Mouse (Mus musculus) intestine, embryonic 16.5 days (tissue): ENCODE measurements around the gene Tnfsf10. TPM values are rescaled to one million over a fixed set of nuclear protein-coding genes. Genes with fewer than 3 reads are reported as not detected.

ENCODE experiments used
- ATAC-seq: fragments of 200-750 bp; cut with Nextera tagmentation; 2 replicates; pipeline ENCODE4 v1.8.0; 2017; ENCODE audit warnings: moderate TSS enrichment, moderate library complexity
- H3K27ac ChIP-seq: fragments of 300-500 bp; sonication (generic); 2 replicates; pipeline ENCODE4 v1.5.1; 2014; ENCODE audit warnings: mild to moderate bottlenecking, low read length
- H3K27me3 ChIP-seq: fragments of 300-500 bp; sonication (generic); replicated peaks from 2 replicates; pipeline ENCODE4 v1.6.1; 2014; ENCODE audit warnings: low read length, control low read depth, mixed read lengths; ENCODE audit not compliant: control insufficient read depth, insufficient read depth
- H3K36me3 ChIP-seq: fragments of 300-500 bp; sonication (generic); 2 replicates; pipeline ENCODE4 v1.6.1; 2014; ENCODE audit warnings: low read length, control low read depth; ENCODE audit not compliant: control insufficient read depth, insufficient read depth
- H3K4me1 ChIP-seq: fragments of 300-500 bp; sonication (generic); 2 replicates; pipeline ENCODE4 v1.6.1; 2014; ENCODE audit warnings: low read length, control low read depth, mixed read lengths; ENCODE audit not compliant: control insufficient read depth, insufficient read depth
- H3K4me2 ChIP-seq: fragments of 300-500 bp; sonication (generic); 2 replicates; pipeline ENCODE4 v1.6.1; 2014; ENCODE audit warnings: low read depth, low read length, control low read depth
- H3K4me3 ChIP-seq: fragments of 300-500 bp; sonication (generic); 2 replicates; pipeline ENCODE4 v1.5.1; 2014; ENCODE audit warnings: mild to moderate bottlenecking, low read length
- H3K9ac ChIP-seq: fragments of 300-500 bp; sonication (generic); 2 replicates; pipeline ENCODE4 v1.6.1; 2014; ENCODE audit warnings: low read depth, low read length
- H3K9me3 ChIP-seq: fragments of 300-500 bp; sonication (generic); 2 replicates; pipeline ENCODE4 v1.6.1; 2016; ENCODE audit warnings: low read length, control low read depth; ENCODE audit not compliant: control insufficient read depth
- WGBS: fragments of 180-500 bp; shearing (Covaris S2); extraction: QIAGEN DNeasy Blood & Tissue Kit; methylation state at CpG from one replicate; pipeline ENCODE4 v1.1.7; 2014; 5-methylcytosine and 5-hydroxymethylcytosine counted together
- polyA plus RNA-seq: library from polyadenylated mRNA; unstranded; fragments of >200 nt; fragmentation: Nextera tagmentation; extraction: Ambion mirVana; gene quantifications from 2 replicates; pipeline ENCODE4 v1.2.1, GENCODE M21; 2015

Tnfsf10 gene
- polyA plus RNA-seq, 1 experiment from 2014 or later, result 0.76 TPM

- 58% methylated on average over 6 of the region's 6 CpGs for WGBS
- no peak overlapping the region for H3K27ac ChIP-seq
- H3K9me3 ChIP-seq, result no peaks in the 10 kb centered on the region
- H3K9ac ChIP-seq, result no peak overlapping the region
- H3K36me3 ChIP-seq, result no peaks in the 10 kb centered on the region
- no peaks in the 10 kb centered on the region for H3K4me1 ChIP-seq
- H3K4me3 ChIP-seq, result no peak overlapping the region
- no peaks in the 10 kb centered on the region for H3K27me3 ChIP-seq
- no peak for ATAC-seq
- H3K4me2 ChIP-seq, result no peak overlapping the region
These were observed 25.6 kb downstream of the Tnfsf10 start for GRCm38 (mm10) chr3:27342462-27342861.

- Histone ChIP-seq H3K4me2 (no peak overlapping the region), H3K4me1 (no peaks in the 10 kb centered on the region)
- WGBS, result 59% methylated on average over 6 of the region's 6 CpGs
These were observed 28.7 kb downstream of the Tnfsf10 start for GRCm38 (mm10) chr3:27345526-27345925.

GRCm38 (mm10) chr3:27348462-27348861, 31.6 kb downstream of the Tnfsf10 start:
- WGBS, result 78% methylated on average over 5 of the region's 5 CpGs
- Histone ChIP-seq H3K27me3 (no peaks in the 10 kb centered on the region), H3K36me3 (no peaks in the 10 kb centered on the region), H3K9ac (no peak overlapping the region), H3K27ac (no peak overlapping the region), H3K4me1 (no peaks in the 10 kb centered on the region), H3K4me3 (no peak overlapping the region), H3K4me2 (no peak overlapping the region), H3K9me3 (no peaks in the 10 kb centered on the region)
- ATAC-seq, result no peak

More at GRCm38 (mm10) chr3:27345526-27345925, 28.7 kb downstream of the Tnfsf10 start:
- Histone ChIP-seq H3K27me3 (no peaks in the 10 kb centered on the region), H3K9ac (no peak overlapping the region), H3K9me3 (no peaks in the 10 kb centered on the region), H3K27ac (no peak overlapping the region), H3K4me3 (no peak overlapping the region), H3K36me3 (no peaks in the 10 kb centered on the region)
- no peak for ATAC-seq

GRCm38 (mm10) chr3:27351105-27351504, 34.3 kb downstream of the Tnfsf10 start:
- Histone ChIP-seq H3K9ac (no peak overlapping the region), H3K4me3 (no peak overlapping the region), H3K36me3 (no peaks in the 10 kb centered on the region), H3K4me1 (no peaks in the 10 kb centered on the region), H3K27ac (no peak overlapping the region), H3K27me3 (no peaks in the 10 kb centered on the region), H3K9me3 (no peaks in the 10 kb centered on the region), H3K4me2 (no peak overlapping the region)
- 51% methylated on average over 9 of the region's 9 CpGs for WGBS
- no peak for ATAC-seq

- H3K27me3 ChIP-seq, result no peaks in the 10 kb centered on the region
- H3K4me2 ChIP-seq, result no peak overlapping the region
- H3K4me1 ChIP-seq, result no peaks in the 10 kb centered on the region
- 79% methylated on average over 2 of the region's 2 CpGs for WGBS
- no peak for ATAC-seq
- H3K27ac ChIP-seq, result no peak overlapping the region
- no peak overlapping the region for H3K4me3 ChIP-seq
- H3K36me3 ChIP-seq, result no peaks in the 10 kb centered on the region
- H3K9me3 ChIP-seq, result no peaks in the 10 kb centered on the region
- no peak overlapping the region for H3K9ac ChIP-seq
These were observed 42.4 kb downstream of the Tnfsf10 start for GRCm38 (mm10) chr3:27359100-27359720.

- H3K9me3 ChIP-seq, result no peaks in the 10 kb centered on the region
- no peak overlapping the region for H3K9ac ChIP-seq
- no peak for ATAC-seq
- peaks cover 32% of the 10 kb centered on the region for H3K27me3 ChIP-seq
- no peak overlapping the region for H3K4me3 ChIP-seq
- 5% methylated on average over 10 of the region's 10 CpGs for WGBS
- no peak overlapping the region for H3K4me2 ChIP-seq
- no peak overlapping the region for H3K27ac ChIP-seq
- no peaks in the 10 kb centered on the region for H3K4me1 ChIP-seq
- H3K36me3 ChIP-seq, result no peaks in the 10 kb centered on the region
These were observed 53.3 kb downstream of the Tnfsf10 start for GRCm38 (mm10) chr3:27370125-27370524.

GRCm38 (mm10) chr3:27370582-27371275, 53.9 kb downstream of the Tnfsf10 start:
- Histone ChIP-seq H3K4me3 (no peak overlapping the region), H3K4me2 (no peak overlapping the region), H3K27me3 (peaks cover 32% of the 10 kb centered on the region), H3K27ac (no peak overlapping the region), H3K9ac (no peak overlapping the region), H3K9me3 (no peaks in the 10 kb centered on the region), H3K36me3 (no peaks in the 10 kb centered on the region), H3K4me1 (no peaks in the 10 kb centered on the region)
- 5% methylated on average over 20 of the region's 20 CpGs for WGBS
- no peak for ATAC-seq

GRCm38 (mm10) chr3:27371276-27371621, 54.4 kb downstream of the Tnfsf10 start, which contains the start of gene Ghsr:
Gene Ghsr, plus strand, starts transcription at chr3:27371351.
- Histone ChIP-seq H3K27me3 (peaks cover 32% of the 10 kb centered on the region), H3K9ac (no peak within 1 kb of the TSS)
- WGBS, result under 1% methylated on average over 19 of the region's 19 CpGs

GRCm38 (mm10) chr3:27371725-27372650, 55.2 kb downstream of the Tnfsf10 start:
- H3K4me1 ChIP-seq, result no peaks in the 10 kb centered on the region
- H3K9ac ChIP-seq, result no peak overlapping the region
- no peaks in the 10 kb centered on the region for H3K36me3 ChIP-seq
- no peak overlapping the region for H3K27ac ChIP-seq
- WGBS, result 2% methylated on average over 75 of the region's 77 CpGs
- H3K27me3 ChIP-seq, result peaks cover 32% of the 10 kb centered on the region
- H3K4me3 ChIP-seq, result peak overlapping the region; percentile 17
- H3K9me3 ChIP-seq, result no peaks in the 10 kb centered on the region
- H3K4me2 ChIP-seq, result peak overlapping the region; percentile 19; the same call in 1 of the 2 replicates
- ATAC-seq, result no peak

More at GRCm38 (mm10) chr3:27371276-27371621, 54.4 kb downstream of the Tnfsf10 start, which contains the start of gene Ghsr:
- Histone ChIP-seq H3K27ac (no peak within 1 kb of the TSS), H3K4me1 (no peaks in the 10 kb centered on the region), H3K9me3 (no peaks in the 10 kb centered on the region), H3K36me3 (no peaks in the 10 kb centered on the region), H3K4me3 (peak within 1 kb of the TSS; percentile 17), H3K4me2 (peak within 1 kb of the TSS; percentile 19; the same call in 1 of the 2 replicates)
- no peak for ATAC-seq
